Mouse (Mus musculus) mouse embryonic stem cell (cell line): Measurements from ENCODE around the gene Stap2.

Experiments
- in situ Hi-C, 2 experiments: fragments of 300-500 bp; cut with MboI; formaldehyde crosslinking; loops; 1 replicate in 1 of 2; 3 replicates in 1 of 2; pipeline ENCODE4 v1.14.3; 2019 to 2020; ENCODE audit warnings: low sequenced_read_pairs in 2 of 2, low pct_unique_long_range_greater_than_20kb in 1 of 2, mixed read lengths in 1 of 2; ENCODE audit not compliant: unreplicated experiment in 1 of 2

Stap2 gene

GRCm38 (mm10) chr17:55969560-55969959, 35.8 kb downstream of the Stap2 start:
- in situ Hi-C loops: no loop called here

GRCm38 (mm10) chr17:55968210-55968609, 37.2 kb downstream of the Stap2 start:
- in situ Hi-C loops: no loop called here

GRCm38 (mm10) chr17:55967186-55967585, 38.2 kb downstream of the Stap2 start:
- in situ Hi-C loops: no loop called here

GRCm38 (mm10) chr17:55964996-55965395, 40.4 kb downstream of the Stap2 start:
- in situ Hi-C loops: no loop called here

- in situ Hi-C loops: no loop called here
Measured at GRCm38 (mm10) chr17:55964496-55964895, 40.9 kb downstream of the Stap2 start.

GRCm38 (mm10) chr17:55963171-55963570, 42.2 kb downstream of the Stap2 start:
- in situ Hi-C loops: no loop called here

GRCm38 (mm10) chr17:55961631-55962030, 43.8 kb downstream of the Stap2 start:
- in situ Hi-C loops: no loop called here

DNA sequence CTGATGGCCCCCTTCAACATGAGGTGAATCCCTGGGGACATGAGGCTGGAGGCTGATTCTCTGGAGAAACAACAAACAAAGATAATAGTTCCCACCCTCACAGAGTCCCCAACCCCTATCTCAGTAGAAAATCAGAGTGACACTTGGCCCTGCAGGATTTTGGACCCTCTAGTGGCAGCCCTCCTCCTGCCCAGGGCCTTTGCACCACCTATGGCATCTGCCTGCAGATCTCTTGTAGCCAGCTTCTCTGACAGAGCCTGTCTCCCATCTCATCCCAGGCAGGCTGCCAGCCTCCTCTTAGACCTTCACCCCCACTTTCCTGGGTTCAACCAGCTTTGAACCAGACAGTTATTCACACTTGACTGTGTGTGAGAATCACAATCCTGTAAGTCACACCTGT, 44.6 kb downstream of the Stap2 start:
- in situ Hi-C loops: no loop called here

DNA sequence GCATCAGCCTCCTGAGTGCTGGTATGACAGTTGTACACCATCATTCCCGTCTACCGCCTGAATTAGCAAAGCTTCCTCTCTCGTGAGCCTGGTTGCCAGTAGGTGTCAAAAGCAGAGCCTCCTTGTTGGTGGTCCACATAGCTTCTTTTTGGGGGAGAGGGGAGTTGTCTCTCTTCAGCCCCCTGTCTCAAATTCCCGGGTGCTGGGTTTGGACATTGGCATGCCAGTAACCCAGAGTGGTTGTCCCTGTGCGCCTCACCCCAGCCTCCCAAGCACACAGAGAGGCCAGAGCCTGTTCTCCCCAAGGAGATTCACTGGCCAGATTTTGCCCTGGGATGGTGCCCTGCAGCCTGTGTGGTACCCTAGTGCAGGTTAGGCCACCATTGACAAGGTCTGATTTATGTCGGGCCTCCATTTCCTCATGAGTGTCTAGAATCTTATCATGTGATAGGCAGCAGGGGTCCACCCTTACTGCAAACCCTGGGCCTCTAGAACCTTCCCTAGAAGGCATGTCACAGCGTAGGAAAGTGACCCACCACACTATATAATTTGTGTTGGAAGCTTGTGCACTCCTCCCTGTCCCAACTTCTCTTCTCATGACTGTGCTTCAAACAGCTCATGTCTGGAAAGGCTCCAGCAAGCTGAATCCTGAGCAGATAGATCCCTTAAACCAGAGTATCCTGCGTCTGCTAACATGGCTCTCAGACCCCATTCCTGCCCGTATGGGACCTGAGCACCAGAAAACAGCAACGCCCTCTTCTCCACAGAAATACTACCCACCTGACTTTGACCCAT, 45.2 kb downstream of the Stap2 start:
- in situ Hi-C loops: no loop called here

DNA sequence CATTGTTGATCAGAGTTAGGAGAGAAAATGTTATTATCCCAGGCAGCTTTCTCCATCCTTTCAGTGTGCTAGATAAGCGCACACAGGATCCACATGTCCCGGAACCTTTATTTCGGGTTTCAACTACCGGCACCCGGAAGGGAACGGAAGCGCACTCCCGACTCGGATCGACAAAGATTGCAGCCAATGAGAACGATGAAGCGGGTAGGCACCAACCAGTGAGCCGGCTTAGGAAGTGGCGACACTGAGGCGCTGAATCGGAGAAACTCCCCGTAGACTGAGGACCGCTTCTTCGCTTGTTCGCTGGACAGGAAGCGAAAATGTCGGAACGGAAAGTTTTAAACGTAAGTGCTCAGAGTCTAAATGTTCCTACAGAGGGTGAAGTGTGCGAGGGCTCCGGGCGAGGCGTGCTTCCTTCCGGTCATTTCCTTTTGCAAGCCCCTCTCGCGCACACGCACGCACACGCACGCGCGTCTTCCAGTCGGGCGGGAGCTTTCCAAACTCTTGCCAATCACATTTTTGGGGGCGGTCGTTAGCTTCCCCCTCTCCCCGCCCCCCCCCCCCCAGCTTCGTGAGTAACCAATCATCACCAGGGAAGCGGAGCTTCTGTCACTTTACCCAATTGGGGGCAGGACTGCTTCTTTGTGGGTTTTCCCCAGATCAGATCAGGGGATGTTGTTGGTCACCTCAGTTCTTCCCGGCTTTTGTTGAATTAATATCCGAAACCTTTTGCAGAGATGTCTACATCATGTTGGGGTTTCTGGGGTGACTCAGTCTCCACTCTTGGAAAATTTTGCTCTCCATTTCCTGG, 46.3 kb downstream of the Stap2 start, which contains the start of gene Yju2:
TSS of gene Yju2 (plus strand) at position 182 of the 811 bp plus-strand sequence.
- in situ Hi-C loops: no loop called here

DNA sequence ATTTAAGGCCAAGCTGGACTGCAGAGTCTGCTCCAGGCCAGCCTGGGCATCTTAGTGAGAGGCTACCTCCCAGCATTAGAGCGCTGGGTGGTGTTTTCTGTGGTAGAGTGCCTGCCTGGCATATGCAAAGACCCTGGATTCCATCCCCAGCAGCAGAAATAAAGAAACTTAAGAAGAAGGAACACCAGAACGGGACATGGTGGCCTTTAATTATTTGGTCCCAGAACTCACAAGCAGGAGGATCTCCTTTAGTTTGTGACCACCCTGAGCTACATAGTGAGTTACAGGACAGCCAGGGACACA, 46.8 kb downstream of the Stap2 start:
- in situ Hi-C loops: no loop called here

GRCm38 (mm10) chr17:55957726-55958583, 47.4 kb downstream of the Stap2 start:
- in situ Hi-C loops: no loop called here

DNA sequence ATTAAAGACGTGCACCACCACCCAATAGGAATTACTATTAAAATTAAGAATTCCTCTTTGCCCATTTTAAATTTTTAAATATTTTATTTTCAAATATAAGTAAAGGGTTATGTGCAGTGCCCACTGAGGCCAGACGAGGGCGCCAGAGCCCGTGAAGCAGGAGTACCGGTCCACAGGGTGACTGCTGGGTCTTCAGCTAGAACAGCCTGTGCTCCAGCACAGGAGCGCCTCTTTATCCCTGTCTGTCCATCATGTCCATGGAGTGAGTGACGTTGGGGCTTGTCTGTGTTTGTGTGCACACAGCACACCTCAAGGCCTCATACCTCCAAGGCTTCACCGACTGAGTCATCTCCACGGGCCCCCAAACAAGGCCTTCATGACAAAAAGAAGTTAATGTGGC, 48.2 kb downstream of the Stap2 start:
- in situ Hi-C loops: no loop called here

- in situ Hi-C loops: no loop called here
Measured at GRCm38 (mm10) chr17:55956591-55956990, 48.8 kb downstream of the Stap2 start.

DNA sequence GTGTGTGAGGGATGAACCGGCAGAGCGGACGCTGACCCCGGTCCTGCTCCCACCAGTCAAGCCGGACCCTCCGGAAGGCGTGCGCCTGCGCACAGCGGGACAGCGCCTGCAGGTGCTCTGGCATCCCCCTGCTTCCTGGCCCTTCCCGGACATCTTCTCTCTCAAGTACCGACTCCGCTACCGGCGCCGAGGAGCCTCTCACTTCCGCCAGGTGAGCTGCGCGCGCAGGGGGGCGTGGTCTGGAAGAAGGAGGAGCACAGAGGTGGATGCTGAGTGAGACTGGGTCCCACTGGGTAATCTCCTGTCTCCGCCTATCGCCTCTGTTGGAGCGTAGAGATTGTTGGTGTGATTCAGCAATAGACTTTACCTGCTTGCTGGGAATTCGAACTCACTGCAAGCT, 49.3 kb downstream of the Stap2 start:
- in situ Hi-C loops: no loop called here

DNA sequence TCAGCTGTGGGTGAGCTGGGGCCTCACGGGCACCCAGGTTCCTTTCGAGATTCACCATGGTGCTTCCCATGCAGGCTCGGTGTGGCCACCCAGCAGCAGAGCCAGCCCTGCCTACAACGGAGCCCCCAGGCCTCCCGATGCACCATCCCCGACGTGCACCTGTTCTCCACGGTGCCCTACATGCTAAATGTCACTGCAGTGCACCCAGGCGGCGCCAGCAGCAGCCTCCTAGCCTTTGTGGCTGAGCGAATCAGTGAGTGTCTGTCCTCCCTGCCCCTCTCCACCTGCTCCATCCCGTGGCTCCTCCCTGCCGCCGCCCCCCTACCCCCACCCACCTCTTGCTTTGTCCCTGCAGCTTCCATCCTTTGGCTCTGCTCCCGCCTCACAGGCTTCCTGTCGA, 51.2 kb downstream of the Stap2 start:
- in situ Hi-C loops: no loop called here

DNA sequence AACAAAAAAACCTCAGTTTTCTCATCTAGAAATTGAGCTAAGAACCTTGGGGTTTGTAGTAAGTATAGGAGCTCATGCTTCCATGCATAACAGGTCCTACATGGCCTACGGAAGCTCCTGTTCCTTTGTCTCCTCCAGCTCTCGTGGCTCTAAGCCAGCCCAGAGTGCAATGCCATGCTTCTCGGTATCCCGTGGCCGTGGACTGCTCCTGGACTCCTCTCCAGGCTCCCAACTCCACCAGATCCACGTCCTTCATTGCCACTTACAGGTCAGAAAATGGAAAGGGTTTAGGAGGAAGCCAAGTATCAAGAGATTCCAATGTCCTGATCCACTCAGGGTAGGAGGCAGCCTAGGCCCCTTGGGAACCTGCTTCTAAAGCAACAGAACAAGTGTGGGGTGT, 51.6 kb downstream of the Stap2 start:
- in situ Hi-C loops: no loop called here

GRCm38 (mm10) chr17:55952447-55953027, 52.8 kb downstream of the Stap2 start, which contains the start of gene Ebi3:
Ebi3 (plus strand) TSS chr17:55952640.
- in situ Hi-C loops: no loop called here

GRCm38 (mm10) chr17:55952041-55952440, 53.3 kb downstream of the Stap2 start:
- in situ Hi-C loops: no loop called here
